Mouse (Mus musculus): ENCODE measurements around the gene E430018J23Rik. TPM values are rescaled to one million over a fixed set of nuclear protein-coding genes. Genes with fewer than 3 reads are reported as not detected.
A peak's percentile ranks its signal among the peaks of the same experiment; 100 is the strongest.
"Not testable (repeated sequence)": the region's sequence is repeated elsewhere in the genome, so short reads cannot be mapped to it uniquely, and the experiment has no call there.

Gene E430018J23Rik
- polyA plus RNA-seq, 1 experiment = 5.5 TPM

- TF ChIP-seq FLI1 (IDR thresholded peaks at IDR 0.05; ENCODE audit: low read length) = no peak
- TF ChIP-seq GATA1 (IDR thresholded peaks at IDR 0.05; ENCODE audit: borderline replicate concordance, low read length) = no peak; the same call in 2 of the 3 replicates
These were observed 42.0 kb downstream of the E430018J23Rik start for GRCm38 (mm10) chr7:127351230-127352004.

GRCm38 (mm10) chr7:127346676-127347075 is 46.8 kb downstream of the E430018J23Rik start:
- Histone ChIP-seq H3K27me3 (replicated peaks) (peaks cover 7% of the 10 kb centered on the region), H3K4me3 (replicated peaks) (no peak overlapping the region), H3K9me3 (no peaks in the 10 kb centered on the region), H3K4me1 (peaks cover 58% of the 10 kb centered on the region), H3K36me3 (replicated peaks; ENCODE audit: low read length) (peaks cover 21% of the 10 kb centered on the region)
- no peak for TF ChIP-seq GATA1 (IDR thresholded peaks at IDR 0.05; ENCODE audit: borderline replicate concordance, low read length)

More at GRCm38 (mm10) chr7:127351230-127352004, 42.0 kb downstream of the E430018J23Rik start:
- peaks cover 13% of the 10 kb centered on the region for H3K27me3 ChIP-seq (replicated peaks)
- peaks cover 35% of the 10 kb centered on the region for H3K4me1 ChIP-seq
- peaks cover 6% of the 10 kb centered on the region for H3K9me3 ChIP-seq
- no peaks in the 10 kb centered on the region for H3K36me3 ChIP-seq (replicated peaks; ENCODE audit: low read length)
- no peak overlapping the region for H3K4me3 ChIP-seq (replicated peaks)

GRCm38 (mm10) chr7:127345512-127346325 is 47.7 kb downstream of the E430018J23Rik start, which contains the start of gene Zfp768:
TSS of gene Zfp768 (minus strand) at chr7:127345589.
- Histone ChIP-seq H3K4me1 (peaks cover 48% of the 10 kb centered on the region), H3K9me3 (no peaks in the 10 kb centered on the region), H3K4me3 (replicated peaks) (peak within 1 kb of the TSS; percentile 99), H3K36me3 (replicated peaks; ENCODE audit: low read length) (peaks cover 28% of the 10 kb centered on the region), H3K27me3 (replicated peaks) (peaks cover 7% of the 10 kb centered on the region)
- TF ChIP-seq FLI1 (IDR thresholded peaks at IDR 0.05; ENCODE audit: low read length) = no peak
- TF ChIP-seq GATA1 (IDR thresholded peaks at IDR 0.05; ENCODE audit: borderline replicate concordance, low read length) = no peak

GRCm38 (mm10) chr7:127345092-127345491 is 48.3 kb downstream of the E430018J23Rik start:
- Histone ChIP-seq H3K4me1 (peaks cover 42% of the 10 kb centered on the region), H3K27me3 (replicated peaks) (peaks cover 7% of the 10 kb centered on the region), H3K36me3 (replicated peaks; ENCODE audit: low read length) (peaks cover 28% of the 10 kb centered on the region), H3K4me3 (replicated peaks) (peak overlapping the region; percentile 99), H3K9me3 (no peaks in the 10 kb centered on the region)
- no peak for TF ChIP-seq FLI1 (IDR thresholded peaks at IDR 0.05; ENCODE audit: low read length)
- no peak for TF ChIP-seq GATA1 (IDR thresholded peaks at IDR 0.05; ENCODE audit: borderline replicate concordance, low read length)

GRCm38 (mm10) chr7:127344371-127344770 is 49.1 kb downstream of the E430018J23Rik start:
- TF ChIP-seq FLI1 (IDR thresholded peaks at IDR 0.05; ENCODE audit: low read length) (no peak), GATA1 (IDR thresholded peaks at IDR 0.05; ENCODE audit: borderline replicate concordance, low read length) (no peak)
- H3K27me3 ChIP-seq (replicated peaks) = peaks cover 7% of the 10 kb centered on the region
- H3K4me3 ChIP-seq (replicated peaks) = peak overlapping the region; percentile 99
- H3K9me3 ChIP-seq = no peaks in the 10 kb centered on the region
- peaks cover 28% of the 10 kb centered on the region for H3K36me3 ChIP-seq (replicated peaks; ENCODE audit: low read length)
- peaks cover 41% of the 10 kb centered on the region for H3K4me1 ChIP-seq

- H3K4me3 ChIP-seq (replicated peaks) = peak overlapping the region; percentile 14
- H3K36me3 ChIP-seq (replicated peaks; ENCODE audit: low read length) = peaks cover 28% of the 10 kb centered on the region
- TF ChIP-seq GATA1 (IDR thresholded peaks at IDR 0.05; ENCODE audit: borderline replicate concordance, low read length) (no peak), FLI1 (IDR thresholded peaks at IDR 0.05; ENCODE audit: low read length) (no peak)
- H3K4me1 ChIP-seq = peaks cover 41% of the 10 kb centered on the region
- no peaks in the 10 kb centered on the region for H3K9me3 ChIP-seq
- H3K27me3 ChIP-seq (replicated peaks) = peaks cover 3% of the 10 kb centered on the region
These were observed 49.9 kb downstream of the E430018J23Rik start for GRCm38 (mm10) chr7:127343351-127344019.

GRCm38 (mm10) chr7:127342888-127343287 is 50.5 kb downstream of the E430018J23Rik start:
- H3K27me3 ChIP-seq (replicated peaks) = peaks cover 2% of the 10 kb centered on the region
- no peak for TF ChIP-seq FLI1 (IDR thresholded peaks at IDR 0.05; ENCODE audit: low read length)
- no peak for TF ChIP-seq GATA1 (IDR thresholded peaks at IDR 0.05; ENCODE audit: borderline replicate concordance, low read length)
- peak overlapping the region; percentile 14 for H3K4me3 ChIP-seq (replicated peaks)
- peaks cover 28% of the 10 kb centered on the region for H3K36me3 ChIP-seq (replicated peaks; ENCODE audit: low read length)
- peaks cover 41% of the 10 kb centered on the region for H3K4me1 ChIP-seq
- no peaks in the 10 kb centered on the region for H3K9me3 ChIP-seq

GRCm38 (mm10) chr7:127342332-127342731 is 51.1 kb downstream of the E430018J23Rik start:
- no peak for TF ChIP-seq GATA1 (IDR thresholded peaks at IDR 0.05; ENCODE audit: borderline replicate concordance, low read length)
- TF ChIP-seq FLI1 (IDR thresholded peaks at IDR 0.05; ENCODE audit: low read length) = no peak
- Histone ChIP-seq H3K36me3 (replicated peaks; ENCODE audit: low read length) (peaks cover 28% of the 10 kb centered on the region), H3K4me1 (peaks cover 39% of the 10 kb centered on the region), H3K9me3 (no peaks in the 10 kb centered on the region), H3K27me3 (replicated peaks) (no peaks in the 10 kb centered on the region), H3K4me3 (replicated peaks) (no peak overlapping the region)

GRCm38 (mm10) chr7:127341861-127342260 is 51.6 kb downstream of the E430018J23Rik start:
- Histone ChIP-seq H3K4me1 (peaks cover 38% of the 10 kb centered on the region), H3K36me3 (replicated peaks; ENCODE audit: low read length) (peaks cover 28% of the 10 kb centered on the region)
- H3K9me3 ChIP-seq; H3K4me3 ChIP-seq (replicated peaks); H3K27me3 ChIP-seq (replicated peaks): not testable (repeated sequence)

Measured in megakaryocyte, embryonic 14.5 days (primary cell).